Mouse (Mus musculus) liver, adult 2 months (tissue): ENCODE measurements around the gene Zbtb49. TPM values are rescaled to one million over a fixed set of nuclear protein-coding genes. Genes with fewer than 3 reads are reported as not detected.
A peak's percentile ranks its signal among the peaks of the same experiment; 100 is the strongest.

ENCODE experiments used
- DNase-seq: peaks from one replicate; pipeline ENCODE4 v3.0.0-alpha.2; 2011; ENCODE audit warnings: low read depth, low spot score; ENCODE audit errors: extremely low read depth
- H3K27ac ChIP-seq: fragments of 200-500 bp; replicated peaks from 2 replicates; pipeline ENCODE4 v1.5.1; 2012; ENCODE audit warnings: low read depth, mild to moderate bottlenecking, control low read depth, inconsistent platforms, low read length; ENCODE audit not compliant: insufficient read depth
- H3K27me3 ChIP-seq: fragments of 200-500 bp; 2 replicates; pipeline ENCODE4 v1.6.1; 2012; ENCODE audit warnings: mild to moderate bottlenecking, moderate library complexity, low read length, inconsistent platforms; ENCODE audit not compliant: control insufficient read depth, insufficient read depth
- H3K36me3 ChIP-seq: fragments of 200-500 bp; 2 replicates; pipeline ENCODE4 v1.6.1; 2012; ENCODE audit warnings: low read length, inconsistent platforms; ENCODE audit not compliant: control insufficient read depth, insufficient read depth
- H3K4me1 ChIP-seq: fragments of 200-500 bp; 2 replicates; pipeline ENCODE4 v1.6.1; 2011; ENCODE audit warnings: low read length; ENCODE audit not compliant: control insufficient read depth, insufficient read depth
- H3K4me3 ChIP-seq: fragments of 200-500 bp; 2 replicates; pipeline ENCODE4 v1.5.1; 2011; ENCODE audit warnings: low read depth, mild to moderate bottlenecking, control low read depth, low read length, moderate library complexity; ENCODE audit not compliant: insufficient read depth
- H3K79me2 ChIP-seq: fragments of 200-500 bp; 2 replicates; pipeline ENCODE4 v1.6.1; 2012; ENCODE audit warnings: inconsistent platforms, mild to moderate bottlenecking, low read length, moderate library complexity; ENCODE audit not compliant: control insufficient read depth, insufficient read depth
- H3K9ac ChIP-seq: fragments of 200-500 bp; 2 replicates; pipeline ENCODE4 v1.6.1; 2012; ENCODE audit warnings: low read depth, mild to moderate bottlenecking, control low read depth, inconsistent platforms, low read length
- CTCF ChIP-seq: fragments of 200-500 bp; IDR thresholded peaks from 2 replicates; pipeline ENCODE4 v1.5.1; 2011; ENCODE audit warnings: low read depth, low read length, control low read depth
- POLR2A ChIP-seq: fragments of 200-500 bp; IDR thresholded peaks from 2 replicates; pipeline ENCODE4 v1.6.1; 2011; ENCODE audit warnings: low read length, control low read depth; ENCODE audit not compliant: insufficient read depth; ENCODE audit errors: extremely low read depth
- WGBS: fragments of 180-500 bp; shearing (Covaris S2); methylation state at CpG from one replicate; pipeline ENCODE4 v1.1.7; 2018; 5-methylcytosine and 5-hydroxymethylcytosine counted together
- polyA plus RNA-seq: library from polyadenylated mRNA; depleted of rRNA; stranded (reverse); fragments of >200 nt; gene quantifications from 2 replicates; pipeline ENCODE4 v1.2.3, GENCODE M21; 2012; rRNA removed
- total RNA-seq: library from RNA; depleted of rRNA; stranded (reverse); fragments of >200 nt; gene quantifications from 2 replicates; pipeline ENCODE4 v1.2.3, GENCODE M21; 2014; rRNA removed

Gene Zbtb49
- total RNA-seq (2.3 and 2.8 TPM in 2 replicates), polyA plus RNA-seq (2.6 and 5.1 TPM in 2 replicates)

DNA sequence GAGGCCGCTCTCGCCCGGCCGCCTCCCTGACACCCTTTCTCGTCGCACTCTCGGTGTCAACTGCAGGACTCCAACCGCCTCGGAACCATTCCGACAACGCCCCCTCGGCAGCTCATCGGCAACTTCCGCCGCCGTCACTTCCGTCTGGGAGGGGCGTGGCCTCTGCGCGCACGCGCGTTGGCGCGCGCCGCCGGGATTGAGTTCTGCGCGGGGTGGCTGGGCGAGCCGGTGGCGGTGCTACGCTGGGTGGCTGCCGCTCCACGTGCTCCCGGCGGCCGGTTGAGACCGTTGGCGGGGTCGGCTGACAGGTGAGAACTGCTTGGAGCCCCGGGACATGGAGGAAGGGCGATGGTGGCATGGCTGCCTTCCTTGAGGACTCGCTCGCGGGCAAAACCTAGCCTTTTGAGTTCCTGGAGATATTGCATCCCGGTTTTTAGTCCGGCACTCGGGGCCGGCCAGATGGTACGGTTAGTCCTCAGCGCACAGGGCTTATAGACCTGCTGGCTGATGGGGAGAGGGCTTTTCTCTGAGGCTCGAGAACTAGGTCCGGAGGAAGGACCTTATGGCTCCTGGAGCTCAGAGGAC lies at the start of gene Zbtb49, which contains the start of gene Lyar:
Gene Zbtb49 (minus strand): TSS at position 130 of the 585 bp plus-strand sequence.
Gene Lyar (plus strand): TSS at position 143 of the 585 bp plus-strand sequence.
- no peaks in the 10 kb centered on the region for H3K27me3 ChIP-seq
- peak within 1 kb of the TSS; percentile 77 for H3K4me3 ChIP-seq
- whole genome bisulfite sequencing = under 1% methylated on average over 55 of the region's 55 CpGs
- H3K79me2 ChIP-seq = peaks cover 13% of the 10 kb centered on the region; the same call in 1 of the 2 replicates
- H3K27ac ChIP-seq = peak within 1 kb of the TSS; percentile 33; the same call in 1 of the 2 replicates
- peaks cover 4% of the 10 kb centered on the region; the same call in 1 of the 2 replicates for H3K36me3 ChIP-seq
- TF ChIP-seq CTCF (no peak), POLR2A (peak; percentile 60; the same call in 1 of the 2 replicates)
- peaks cover 10% of the 10 kb centered on the region for H3K4me1 ChIP-seq
- peak; percentile 69 for DNase-seq
- H3K9ac ChIP-seq = peak within 1 kb of the TSS; percentile 87

DNA sequence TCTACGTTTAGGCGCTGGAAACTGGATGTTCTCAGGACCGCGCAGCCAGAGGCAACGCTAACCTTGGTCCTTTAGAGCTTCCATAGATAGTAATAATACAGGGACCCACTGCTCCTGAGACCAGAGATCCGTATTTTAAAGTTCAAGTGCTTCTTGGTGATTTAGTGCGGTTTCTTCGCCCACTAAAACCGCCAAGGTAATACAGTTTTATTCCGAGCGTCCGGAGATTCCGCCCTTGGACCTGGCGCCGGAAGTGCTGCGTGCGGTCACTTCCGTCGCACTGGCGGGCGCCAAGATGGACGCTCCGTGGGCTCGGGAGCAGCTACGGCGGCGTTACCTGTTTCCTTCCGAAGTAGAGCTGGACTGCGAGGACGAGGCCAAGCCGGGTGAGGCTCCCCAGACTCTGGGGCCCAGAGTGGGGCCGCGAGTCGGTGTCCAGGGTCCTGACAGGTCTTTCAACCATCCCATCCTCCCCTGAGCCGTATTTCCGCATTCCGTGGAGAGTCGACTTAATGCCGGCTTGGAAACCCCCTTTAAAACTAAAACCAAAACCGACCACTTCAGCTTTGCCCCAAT lies 39.9 kb upstream of the Zbtb49 start, which contains the start of gene Tmem128:
Gene Tmem128 (plus strand): TSS at position 79 of the 576 bp plus-strand sequence.
- peak within 1 kb of the TSS; percentile 89 for H3K4me3 ChIP-seq
- peak; percentile 53 for DNase-seq
- H3K27me3 ChIP-seq = no peaks in the 10 kb centered on the region; the same call in 1 of the 2 replicates
- no peaks in the 10 kb centered on the region for H3K79me2 ChIP-seq
- under 1% methylated on average over 40 of the region's 40 CpGs for WGBS
- H3K36me3 ChIP-seq = peaks cover 18% of the 10 kb centered on the region
- peak; percentile 77 for TF ChIP-seq POLR2A
- no peak for TF ChIP-seq CTCF
- peak within 1 kb of the TSS; percentile 50 for H3K27ac ChIP-seq
- H3K9ac ChIP-seq = peak within 1 kb of the TSS; percentile 83
- H3K4me1 ChIP-seq = 0 out of 2 replicates have a peak, but pooled peaks cover 1% of the 10 kb centered on the region

DNA sequence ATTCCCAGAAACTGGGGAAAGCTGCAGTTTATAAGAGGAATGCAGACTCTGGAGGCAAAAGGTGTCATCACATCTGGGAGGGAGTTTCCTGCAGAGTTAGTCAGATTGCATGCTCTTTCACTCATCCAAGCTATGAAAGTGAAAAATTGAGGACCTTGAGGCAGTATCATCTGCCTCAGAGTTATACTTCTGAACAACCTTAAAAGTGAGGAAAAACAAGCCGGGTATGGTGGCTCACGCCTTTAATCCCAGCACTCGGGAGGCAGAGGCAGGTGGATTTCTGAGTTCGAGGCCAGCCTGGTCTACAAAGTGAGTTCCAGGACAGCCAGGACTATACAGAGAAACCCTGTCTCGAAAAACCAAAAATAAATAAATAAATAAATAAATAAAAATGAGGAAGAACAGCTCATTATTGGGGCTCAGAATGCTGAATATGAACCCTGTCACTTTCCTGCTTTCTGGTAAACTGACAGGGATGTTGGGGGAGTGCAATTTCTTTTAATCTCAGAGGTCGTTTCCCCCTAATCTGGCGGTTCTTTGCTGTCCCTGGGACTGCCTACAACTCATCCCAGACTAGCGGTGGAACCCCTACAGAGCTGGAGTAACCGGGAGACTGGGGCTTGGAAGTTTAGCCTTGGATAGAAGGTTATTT lies 39.3 kb upstream of the Zbtb49 start:
- peak overlapping the region; percentile 68 for H3K9ac ChIP-seq
- H3K27me3 ChIP-seq = no peaks in the 10 kb centered on the region; the same call in 1 of the 2 replicates
- 40% methylated on average over 9 of the region's 9 CpGs for WGBS
- H3K79me2 ChIP-seq = no peaks in the 10 kb centered on the region
- DNase-seq = no peak
- peak overlapping the region; percentile 50 for H3K27ac ChIP-seq
- H3K36me3 ChIP-seq = peaks cover 13% of the 10 kb centered on the region; the same call in 1 of the 2 replicates
- 0 out of 2 replicates have a peak, but pooled peaks cover 1% of the 10 kb centered on the region for H3K4me1 ChIP-seq
- H3K4me3 ChIP-seq = peak overlapping the region; percentile 89
- TF ChIP-seq CTCF = no peak
- TF ChIP-seq POLR2A = no peak

DNA sequence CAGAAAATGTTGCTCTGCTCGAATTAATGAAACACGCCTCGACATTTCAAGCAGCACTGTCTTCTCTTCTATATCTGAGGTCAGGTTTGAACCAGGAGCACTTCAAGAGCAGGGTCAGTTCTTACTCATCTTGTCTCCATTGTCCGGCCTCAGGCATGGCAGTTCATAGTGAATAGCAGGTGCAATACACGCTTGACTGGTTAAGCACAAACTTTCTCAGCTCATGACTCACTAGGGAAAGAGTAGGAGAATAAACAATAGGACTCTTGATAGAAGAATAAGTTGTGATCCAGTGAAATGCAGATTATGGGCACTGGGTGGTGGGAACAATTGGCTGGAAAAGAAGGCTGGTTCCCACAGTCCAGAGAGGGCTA lies 38.5 kb upstream of the Zbtb49 start:
- H3K27ac ChIP-seq = no peak overlapping the region
- TF ChIP-seq POLR2A = no peak
- TF ChIP-seq CTCF = no peak
- peaks cover 11% of the 10 kb centered on the region; the same call in 1 of the 2 replicates for H3K36me3 ChIP-seq
- no peaks in the 10 kb centered on the region for H3K79me2 ChIP-seq
- 0 out of 2 replicates have a peak, but pooled peaks cover 1% of the 10 kb centered on the region for H3K4me1 ChIP-seq
- DNase-seq = no peak
- no peak overlapping the region for H3K9ac ChIP-seq
- no peaks in the 10 kb centered on the region; the same call in 1 of the 2 replicates for H3K27me3 ChIP-seq
- H3K4me3 ChIP-seq = no peak overlapping the region
- 95% methylated on average over 5 of the region's 5 CpGs for WGBS

DNA sequence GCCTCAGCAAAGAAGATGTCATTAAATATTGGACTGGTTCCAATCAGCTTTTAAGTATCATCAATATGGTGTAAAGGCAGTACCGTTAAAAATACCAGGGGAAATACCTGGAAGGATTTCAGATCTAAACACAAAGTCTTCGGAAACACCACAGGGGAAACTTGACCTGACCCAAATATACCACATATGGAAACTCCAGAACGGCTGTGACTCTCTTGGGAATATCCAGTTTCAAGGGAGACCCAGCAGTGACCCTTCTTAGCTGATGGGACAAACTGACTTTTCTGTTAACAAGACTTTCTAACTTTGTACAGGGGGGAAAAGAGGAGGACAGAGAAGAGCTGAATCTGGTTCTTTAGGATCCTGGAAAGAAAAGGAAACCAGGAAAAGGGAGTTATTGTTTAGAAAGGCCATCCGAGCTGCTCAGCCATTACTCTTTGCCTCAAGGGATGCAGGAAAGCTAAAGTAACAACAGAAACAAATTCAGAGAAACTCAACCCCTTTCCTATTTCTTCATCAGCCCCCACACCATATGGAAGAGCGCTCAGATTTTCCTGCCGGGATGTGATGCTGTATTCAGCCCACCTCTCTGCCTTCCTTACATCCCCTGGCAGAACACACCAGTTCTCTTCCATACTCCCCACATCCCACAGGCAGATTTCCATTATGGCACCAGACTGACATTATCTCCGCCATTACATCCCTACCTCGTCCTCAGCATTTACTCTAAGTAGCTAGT lies 37.9 kb upstream of the Zbtb49 start:
- Histone ChIP-seq H3K27ac (no peak overlapping the region), H3K4me1 (0 out of 2 replicates have a peak, but pooled peaks cover 1% of the 10 kb centered on the region), H3K79me2 (no peaks in the 10 kb centered on the region), H3K36me3 (peaks cover 6% of the 10 kb centered on the region; the same call in 1 of the 2 replicates), H3K9ac (no peak overlapping the region), H3K27me3 (no peaks in the 10 kb centered on the region; the same call in 1 of the 2 replicates), H3K4me3 (no peak overlapping the region)
- 91% methylated on average over 8 of the region's 8 CpGs for WGBS
- no peak for TF ChIP-seq POLR2A
- no peak for DNase-seq
